Mouse (Mus musculus): ENCODE data around the gene Zfp706. TPM values are rescaled to one million over a fixed set of nuclear protein-coding genes. Genes with fewer than 3 reads are reported as not detected.

Zfp706 gene
- polyA plus RNA-seq, 1 experiment from 2014 or later: 440 TPM

DNA sequence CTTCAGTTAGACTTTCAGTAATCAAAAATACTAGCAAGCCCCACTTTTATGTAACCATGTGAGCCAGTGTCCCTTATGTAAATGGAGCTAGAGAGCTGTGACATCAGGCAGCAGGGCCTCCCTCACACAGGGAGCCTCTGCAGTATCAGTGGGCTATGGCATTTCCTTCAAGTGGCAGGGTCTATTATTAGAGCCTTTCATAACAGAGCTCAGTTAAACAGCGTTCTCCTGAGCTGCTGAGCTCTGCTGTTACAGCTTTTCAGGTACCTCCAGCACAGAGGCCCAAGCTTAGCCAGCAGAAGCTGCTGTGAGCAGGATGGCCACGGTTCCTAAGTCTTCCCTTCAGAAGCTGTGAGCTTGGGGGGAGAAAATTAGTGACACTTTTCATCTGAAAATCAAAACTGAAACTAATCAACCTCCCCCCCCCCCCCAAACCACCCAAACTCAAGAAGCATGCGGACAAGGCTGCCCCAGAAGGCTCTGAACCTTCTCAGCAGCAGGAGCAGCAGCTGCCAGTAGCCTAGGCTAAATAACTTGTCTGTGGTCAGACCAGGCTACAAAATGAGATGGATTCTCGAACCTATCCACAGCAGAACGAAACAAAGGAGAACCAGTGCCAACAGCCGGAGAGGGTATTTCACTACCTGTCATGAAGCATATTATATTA is 20.2 kb downstream of the Zfp706 start:
- no peak overlapping the region for H3K27ac ChIP-seq
- no peaks in the 10 kb centered on the region for H3K36me3 ChIP-seq
- peaks cover 13% of the 10 kb centered on the region for H3K4me1 ChIP-seq
- no peak overlapping the region for H3K4me2 ChIP-seq (replicated peaks)
- ATAC-seq (ENCODE audit: low FRiP score): no peak
- H3K4me3 ChIP-seq: no peak overlapping the region
- no peaks in the 10 kb centered on the region for H3K27me3 ChIP-seq
- WGBS: 61% methylated on average over 6 of the region's 6 CpGs
- H3K9ac ChIP-seq: peak overlapping the region; percentile 32; the same call in 1 of the 2 replicates
- H3K9me3 ChIP-seq (replicated peaks): no peaks in the 10 kb centered on the region

DNA sequence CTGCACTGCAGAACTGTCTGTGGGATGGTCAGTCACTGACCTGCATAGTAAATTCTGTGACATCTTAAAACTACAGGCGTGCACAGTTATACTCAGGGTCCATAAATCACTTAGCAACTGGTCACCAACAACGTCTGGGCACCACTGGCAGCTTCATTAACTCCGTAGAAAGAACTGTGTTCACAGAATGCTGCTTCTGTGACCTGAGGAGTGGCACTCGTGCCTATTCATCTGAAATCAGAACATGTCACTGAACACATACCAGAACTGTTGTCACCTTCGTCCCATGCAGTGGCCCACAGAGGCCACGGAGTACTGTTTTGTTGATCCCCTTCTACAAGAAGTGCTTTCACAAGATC is 22.0 kb downstream of the Zfp706 start:
- Histone ChIP-seq H3K4me1 (peaks cover 15% of the 10 kb centered on the region), H3K9me3 (replicated peaks) (no peaks in the 10 kb centered on the region), H3K4me2 (replicated peaks) (no peak overlapping the region), H3K36me3 (no peaks in the 10 kb centered on the region), H3K4me3 (no peak overlapping the region), H3K27me3 (no peaks in the 10 kb centered on the region), H3K27ac (no peak overlapping the region), H3K9ac (no peak overlapping the region)
- no peak for ATAC-seq (ENCODE audit: low FRiP score)
- 72% methylated on average over 6 of the region's 6 CpGs for WGBS

DNA sequence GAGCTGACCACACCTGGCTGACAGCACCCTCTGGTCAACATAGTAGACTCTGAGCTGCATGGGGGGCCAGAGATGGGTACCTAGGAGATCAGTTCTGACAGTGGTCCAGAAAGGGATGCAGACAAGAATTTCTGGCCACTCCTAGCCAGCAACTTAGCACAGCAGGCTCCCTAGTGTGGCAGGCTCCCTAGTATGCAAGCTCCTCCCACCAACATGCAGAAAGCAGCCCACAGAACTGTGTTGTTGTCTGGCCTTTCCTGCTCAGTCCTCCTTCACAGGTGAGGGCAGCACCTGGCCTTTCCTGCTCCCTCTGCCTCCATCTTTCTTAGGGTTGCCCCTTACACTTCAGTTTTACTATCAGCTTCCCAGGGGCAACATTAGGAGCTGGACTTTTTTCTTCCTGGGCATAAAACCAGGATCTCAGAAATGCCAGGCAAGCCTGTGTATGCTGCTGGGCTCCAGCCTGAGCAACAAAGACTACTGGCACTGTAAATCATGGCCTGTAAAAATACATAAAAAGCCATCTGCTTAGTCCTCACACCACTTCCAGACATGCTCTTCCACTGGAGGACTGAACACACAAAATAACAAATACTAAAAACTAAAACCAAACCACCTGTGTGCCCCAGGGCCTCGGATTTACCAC is 22.5 kb downstream of the Zfp706 start:
- no peaks in the 10 kb centered on the region for H3K36me3 ChIP-seq
- no peak overlapping the region for H3K4me2 ChIP-seq (replicated peaks)
- no peak overlapping the region for H3K27ac ChIP-seq
- no peak overlapping the region for H3K4me3 ChIP-seq
- no peaks in the 10 kb centered on the region for H3K27me3 ChIP-seq
- no peak for ATAC-seq (ENCODE audit: low FRiP score)
- 68% methylated on average over 1 of the region's 1 CpGs for WGBS
- H3K9me3 ChIP-seq (replicated peaks): no peaks in the 10 kb centered on the region
- H3K9ac ChIP-seq: no peak overlapping the region
- H3K4me1 ChIP-seq: peaks cover 20% of the 10 kb centered on the region

DNA sequence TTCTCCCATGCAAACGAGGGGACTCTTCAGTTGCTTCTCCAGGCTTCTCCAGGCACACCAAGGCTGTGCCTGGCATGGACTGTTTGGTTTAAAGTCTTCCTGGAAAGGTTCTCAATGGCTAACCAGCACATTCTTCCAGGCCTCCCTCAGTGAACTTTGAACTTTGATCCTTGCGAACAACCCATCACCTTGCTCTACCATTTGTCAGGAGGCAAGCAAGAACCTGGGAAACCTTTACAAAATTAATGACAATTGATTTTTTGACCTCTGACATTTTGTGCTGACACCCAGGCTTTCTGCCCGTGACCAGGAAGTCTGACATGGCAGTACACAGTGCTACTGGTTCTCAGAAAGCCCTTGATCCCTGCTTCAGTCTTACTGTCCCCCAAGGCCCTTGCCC is 24.1 kb downstream of the Zfp706 start:
- no peak overlapping the region for H3K9ac ChIP-seq
- no peak overlapping the region for H3K4me3 ChIP-seq
- H3K9me3 ChIP-seq (replicated peaks): no peaks in the 10 kb centered on the region
- H3K27ac ChIP-seq: no peak overlapping the region
- peaks cover 29% of the 10 kb centered on the region for H3K4me1 ChIP-seq
- no peak overlapping the region for H3K4me2 ChIP-seq (replicated peaks)
- ATAC-seq (ENCODE audit: low FRiP score): no peak
- no peaks in the 10 kb centered on the region for H3K27me3 ChIP-seq
- WGBS: 64% methylated on average over 3 of the region's 3 CpGs
- no peaks in the 10 kb centered on the region for H3K36me3 ChIP-seq

DNA sequence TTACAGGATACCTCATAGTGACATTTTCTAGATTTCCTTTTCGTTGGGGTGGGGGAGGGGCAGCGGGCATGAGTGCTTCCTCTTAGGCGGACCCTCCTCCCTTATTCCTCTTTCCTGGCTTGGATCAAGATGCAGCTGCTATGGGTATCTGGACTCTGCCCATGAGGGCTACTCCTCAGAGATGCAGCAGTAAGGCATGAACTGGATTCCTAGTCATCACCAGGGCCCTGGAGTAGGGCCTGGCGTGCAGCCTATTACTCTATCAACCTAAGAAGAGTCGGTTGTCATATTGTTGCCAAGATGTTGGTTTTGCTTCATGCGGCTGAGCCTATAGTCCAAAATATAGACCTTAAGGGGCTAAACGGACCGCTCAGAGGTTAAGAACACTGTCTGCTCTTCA is 27.3 kb downstream of the Zfp706 start:
- Histone ChIP-seq H3K4me2 (replicated peaks) (peak overlapping the region; percentile 57), H3K27ac (peak overlapping the region; percentile 40; the same call in 1 of the 2 replicates), H3K4me1 (peaks cover 22% of the 10 kb centered on the region), H3K36me3 (no peaks in the 10 kb centered on the region), H3K4me3 (peak overlapping the region; percentile 32), H3K9me3 (replicated peaks) (no peaks in the 10 kb centered on the region), H3K27me3 (no peaks in the 10 kb centered on the region), H3K9ac (peak overlapping the region; percentile 23; the same call in 1 of the 2 replicates)
- ATAC-seq (ENCODE audit: low FRiP score): peak; percentile 41
- 46% methylated on average over 8 of the region's 8 CpGs for WGBS

DNA sequence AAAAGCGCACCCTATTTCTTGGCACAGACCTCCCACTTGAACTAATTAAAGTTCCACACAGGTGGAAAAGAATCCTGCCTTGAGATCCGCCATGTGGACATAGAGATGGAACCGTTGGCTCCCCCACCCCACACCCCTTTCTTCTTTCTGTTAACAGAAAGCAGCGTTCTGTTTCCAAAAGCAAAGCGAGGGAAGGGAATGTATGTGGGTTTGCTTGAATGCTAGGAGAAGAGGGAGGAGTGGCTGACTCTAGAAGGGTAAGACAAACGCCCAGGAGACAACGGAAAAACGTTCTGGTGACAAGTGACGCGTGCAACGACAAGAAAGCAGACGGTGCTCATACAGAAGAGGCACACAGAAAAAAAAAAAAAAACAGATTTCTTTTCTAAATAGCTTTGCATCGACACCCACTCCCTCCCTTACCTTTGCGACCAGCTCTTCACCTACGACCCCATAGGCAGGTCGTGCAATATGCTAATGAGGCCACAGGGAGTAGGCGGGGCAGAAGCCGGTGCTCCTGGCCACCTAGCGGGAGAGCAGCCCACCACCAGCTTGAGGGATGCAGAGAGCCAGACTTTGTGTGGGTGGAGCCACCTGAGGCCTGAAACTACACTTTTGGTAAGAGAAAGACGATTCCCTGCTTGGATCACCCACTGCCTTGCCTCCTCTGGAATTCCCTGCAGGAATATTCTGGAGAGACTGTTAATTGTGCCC is 27.9 kb downstream of the Zfp706 start:
- no peaks in the 10 kb centered on the region for H3K27me3 ChIP-seq
- H3K4me2 ChIP-seq (replicated peaks): peak overlapping the region; percentile 57
- no peaks in the 10 kb centered on the region for H3K9me3 ChIP-seq (replicated peaks)
- peaks cover 22% of the 10 kb centered on the region for H3K4me1 ChIP-seq
- ATAC-seq (ENCODE audit: low FRiP score): peak; percentile 87
- H3K36me3 ChIP-seq: no peaks in the 10 kb centered on the region
- peak overlapping the region; percentile 33; the same call in 1 of the 2 replicates for H3K9ac ChIP-seq
- H3K27ac ChIP-seq: peak overlapping the region; percentile 40; the same call in 1 of the 2 replicates
- 6% methylated on average over 20 of the region's 20 CpGs for WGBS
- H3K4me3 ChIP-seq: peak overlapping the region; percentile 32

DNA sequence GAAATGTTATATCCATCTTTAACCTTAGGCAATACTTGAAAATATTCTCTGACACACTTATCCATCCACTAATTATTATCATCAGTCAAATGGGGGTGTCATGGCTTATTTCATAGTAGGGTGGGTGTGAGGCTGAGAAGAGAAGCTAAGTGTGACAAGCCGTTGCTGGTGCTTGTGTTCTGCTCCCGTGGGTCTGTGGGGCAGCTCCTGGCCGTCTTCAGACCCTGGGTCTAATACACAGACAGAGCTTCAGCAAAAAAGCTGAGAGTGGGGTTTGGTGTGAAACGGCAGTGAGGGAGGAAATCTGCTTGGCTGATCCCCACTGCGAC is 28.4 kb downstream of the Zfp706 start:
- Histone ChIP-seq H3K4me3 (peak overlapping the region; percentile 32; the same call in 1 of the 2 replicates), H3K27me3 (no peaks in the 10 kb centered on the region), H3K36me3 (no peaks in the 10 kb centered on the region), H3K4me2 (replicated peaks) (peak overlapping the region; percentile 57), H3K4me1 (peaks cover 22% of the 10 kb centered on the region), H3K9ac (0 out of 2 replicates have a peak overlapping the region, but pooled peaks have one; percentile 33), H3K9me3 (replicated peaks) (no peaks in the 10 kb centered on the region), H3K27ac (0 out of 2 replicates have a peak overlapping the region, but pooled peaks have one; percentile 40)
- WGBS: 45% methylated on average over 5 of the region's 5 CpGs
- ATAC-seq (ENCODE audit: low FRiP score): peak; percentile 33; the same call in 1 of the 2 replicates

DNA sequence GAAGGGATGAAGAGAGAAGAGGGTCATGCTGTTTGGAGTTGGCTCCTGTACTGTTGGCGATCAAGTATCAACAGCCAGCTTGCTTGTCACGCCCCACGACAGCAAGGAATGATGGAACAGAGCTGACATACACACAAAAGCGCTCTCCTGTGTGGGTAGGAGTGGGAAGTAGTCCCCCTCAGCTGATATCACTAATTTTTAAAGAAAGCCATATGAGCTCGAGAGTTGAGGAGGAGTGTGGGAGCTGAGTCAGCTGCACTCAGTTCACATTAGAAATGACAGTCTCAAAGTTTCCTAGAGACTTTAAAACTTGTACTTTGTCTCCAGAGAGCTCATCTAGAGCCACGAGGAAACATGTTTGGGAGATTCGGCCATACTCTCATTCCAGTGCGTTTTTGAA is 29.8 kb downstream of the Zfp706 start:
- Histone ChIP-seq H3K4me3 (no peak overlapping the region), H3K36me3 (no peaks in the 10 kb centered on the region), H3K27me3 (no peaks in the 10 kb centered on the region), H3K9ac (no peak overlapping the region), H3K27ac (no peak overlapping the region), H3K4me2 (replicated peaks) (no peak overlapping the region), H3K4me1 (peaks cover 20% of the 10 kb centered on the region), H3K9me3 (replicated peaks) (no peaks in the 10 kb centered on the region)
- 76% methylated on average over 8 of the region's 8 CpGs for WGBS
- ATAC-seq (ENCODE audit: low FRiP score): no peak

DNA sequence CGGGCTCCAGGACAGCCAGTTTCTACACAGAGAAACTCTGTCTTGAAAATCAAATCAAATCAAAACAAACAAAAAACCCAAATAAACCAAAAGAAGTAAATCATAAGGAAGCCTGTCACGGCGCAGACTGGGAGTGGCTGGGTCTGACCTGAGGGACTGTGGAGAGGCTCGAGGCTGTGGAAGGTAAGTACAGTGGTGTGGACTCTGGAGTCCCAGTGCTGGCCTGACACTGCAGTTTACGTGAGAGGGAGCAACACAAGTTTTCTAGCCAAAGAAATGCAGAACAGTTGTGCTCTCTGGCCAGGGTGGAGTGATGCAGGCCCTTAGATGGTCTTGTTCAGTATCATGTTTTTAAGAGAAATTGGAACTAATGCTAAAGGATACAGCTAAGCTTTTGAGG is 31.9 kb downstream of the Zfp706 start:
- 85% methylated on average over 5 of the region's 5 CpGs for WGBS
- no peak overlapping the region for H3K9ac ChIP-seq
- no peak overlapping the region for H3K4me2 ChIP-seq (replicated peaks)
- no peak overlapping the region for H3K4me3 ChIP-seq
- H3K4me1 ChIP-seq: peaks cover 14% of the 10 kb centered on the region
- H3K36me3 ChIP-seq: no peaks in the 10 kb centered on the region
- no peak for ATAC-seq (ENCODE audit: low FRiP score)
- H3K27me3 ChIP-seq: no peaks in the 10 kb centered on the region
- no peaks in the 10 kb centered on the region for H3K9me3 ChIP-seq (replicated peaks)
- no peak overlapping the region for H3K27ac ChIP-seq

DNA sequence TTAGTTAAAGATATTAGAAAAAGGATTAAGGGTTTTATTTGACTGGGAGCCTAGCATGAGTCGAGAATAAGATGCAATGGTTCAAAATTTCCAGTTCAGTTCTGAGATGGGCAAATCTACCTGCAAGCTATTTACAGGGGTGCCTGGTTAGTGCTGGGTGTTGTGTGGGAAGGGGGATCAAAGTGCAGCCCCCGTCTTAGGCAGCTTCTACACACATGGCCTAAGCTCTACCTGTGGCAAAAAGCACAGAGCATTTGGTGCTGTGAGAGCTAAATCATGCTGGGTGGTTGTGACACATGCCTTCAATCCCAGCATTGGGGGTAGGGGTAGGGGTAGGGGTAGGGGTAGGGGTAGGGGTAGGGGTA is 32.3 kb downstream of the Zfp706 start:
- H3K4me2 ChIP-seq (replicated peaks): no peak overlapping the region
- no peak for ATAC-seq (ENCODE audit: low FRiP score)
- 98% methylated on average over 2 of the region's 2 CpGs for WGBS

DNA sequence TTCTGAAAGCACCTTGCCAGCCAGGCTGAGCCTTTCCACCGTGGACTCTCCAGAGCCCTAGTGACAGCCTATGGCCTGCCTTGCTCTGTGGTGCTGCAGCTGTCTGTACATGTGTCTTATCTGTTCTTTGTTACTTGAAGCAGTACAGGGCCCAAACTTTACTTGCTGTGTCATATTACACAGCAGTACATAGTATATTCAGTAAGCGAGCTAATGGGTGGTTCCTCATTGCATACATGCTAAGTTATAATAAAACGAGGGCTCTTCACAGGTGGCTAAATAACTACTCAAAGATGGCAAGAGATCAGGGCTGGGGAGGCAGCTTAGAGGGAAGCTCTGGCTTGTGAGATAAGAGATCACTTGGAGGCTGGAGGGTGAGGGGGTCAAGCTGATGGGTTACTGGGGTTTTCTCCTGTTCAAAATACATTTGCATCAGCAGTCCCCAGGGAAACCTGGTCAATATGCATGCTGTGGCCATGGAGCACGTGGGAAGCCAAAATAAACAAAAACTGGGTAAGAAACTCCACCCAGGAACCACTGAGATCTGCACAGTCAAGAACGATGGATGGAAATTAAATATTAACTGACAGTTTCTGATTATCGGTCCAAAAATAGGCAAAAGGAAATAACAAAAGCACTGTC is 32.8 kb downstream of the Zfp706 start:
- Histone ChIP-seq H3K4me3 (no peak overlapping the region), H3K36me3 (no peaks in the 10 kb centered on the region), H3K4me2 (replicated peaks) (no peak overlapping the region), H3K9me3 (replicated peaks) (no peaks in the 10 kb centered on the region; the same call in 1 of the 2 replicates), H3K9ac (no peak overlapping the region), H3K27ac (no peak overlapping the region), H3K27me3 (no peaks in the 10 kb centered on the region), H3K4me1 (peaks cover 5% of the 10 kb centered on the region)
- ATAC-seq (ENCODE audit: low FRiP score): no peak
- WGBS: 73% methylated on average over 6 of the region's 6 CpGs

More for the DNA sequence above, 32.3 kb downstream of the Zfp706 start:
- H3K36me3 ChIP-seq: no peaks in the 10 kb centered on the region
- no peak overlapping the region for H3K27ac ChIP-seq
- no peaks in the 10 kb centered on the region for H3K27me3 ChIP-seq
- no peaks in the 10 kb centered on the region for H3K9me3 ChIP-seq (replicated peaks)
- peaks cover 10% of the 10 kb centered on the region for H3K4me1 ChIP-seq
- H3K9ac ChIP-seq: no peak overlapping the region
- no peak overlapping the region for H3K4me3 ChIP-seq

DNA sequence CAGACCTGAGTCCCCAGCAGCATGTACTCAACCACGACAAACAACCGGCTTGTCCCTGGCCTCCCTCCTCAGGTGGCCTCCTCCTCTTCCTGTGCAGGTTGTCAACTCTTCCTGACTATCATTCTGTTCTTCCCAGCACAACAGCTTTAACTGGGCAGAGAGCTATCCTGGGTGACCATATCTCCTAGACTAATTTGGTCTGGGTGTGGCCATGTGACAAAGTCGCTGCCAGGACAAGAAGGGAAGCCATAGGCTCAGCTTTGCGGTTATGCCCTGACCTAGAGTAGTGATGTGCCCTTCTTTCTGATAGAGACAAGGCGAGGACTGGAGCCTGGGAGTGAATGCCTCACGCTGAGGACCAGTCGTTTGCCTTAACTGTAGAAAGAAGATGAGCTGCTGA is 33.9 kb downstream of the Zfp706 start:
- no peak overlapping the region for H3K4me2 ChIP-seq (replicated peaks)
- peaks cover 5% of the 10 kb centered on the region for H3K4me1 ChIP-seq
- no peak overlapping the region for H3K4me3 ChIP-seq
- no peaks in the 10 kb centered on the region for H3K27me3 ChIP-seq
- no peaks in the 10 kb centered on the region; the same call in 1 of the 2 replicates for H3K9me3 ChIP-seq (replicated peaks)
- H3K36me3 ChIP-seq: no peaks in the 10 kb centered on the region
- 83% methylated on average over 7 of the region's 7 CpGs for WGBS
- H3K27ac ChIP-seq: no peak overlapping the region
- no peak for ATAC-seq (ENCODE audit: low FRiP score)
- H3K9ac ChIP-seq: no peak overlapping the region

All from hindbrain, embryonic 12.5 days (tissue).